Mouse (Mus musculus): ENCODE data around the gene Lnpep.

GRCm38 (mm10) chr17:17492116-17492515 lies 132.7 kb downstream of the Lnpep start:
- TF ChIP-seq MAFK (IDR thresholded peaks at IDR 0.05; ENCODE audit: insufficient replicate concordance, low read length) (no peak), POLR2A (IDR thresholded peaks at IDR 0.05; ENCODE audit: low read depth, low read length) (no peak), UBTF (IDR thresholded peaks at IDR 0.05; ENCODE audit: low read depth, low read length) (no peak), JUND (conservative IDR thresholded peaks at IDR 0.05; ENCODE audit: low read depth, low read length) (no peak), GABPA (IDR thresholded peaks at IDR 0.05; ENCODE audit: insufficient replicate concordance, low read depth, low read length) (no peak), EP300 (IDR thresholded peaks at IDR 0.05; ENCODE audit: low read length) (no peak), ZC3H11A (IDR thresholded peaks at IDR 0.05; ENCODE audit: low read depth, low read length) (no peak), BHLHE40 (IDR thresholded peaks at IDR 0.05; ENCODE audit: low read depth, low read length) (no peak), CTCF (conservative IDR thresholded peaks at IDR 0.05 in 1 of 2, IDR thresholded peaks at IDR 0.05 in 1 of 2; ENCODE audit: low read depth in 2 of 2, low read length in 2 of 2) (no peak), TCF12 (IDR thresholded peaks at IDR 0.05; ENCODE audit: low read depth, low read length) (no peak), POLR2AphosphoS2 (IDR thresholded peaks at IDR 0.05; ENCODE audit: low read depth, low read length) (no peak), USF2 (conservative IDR thresholded peaks at IDR 0.05; ENCODE audit: low read depth, low read length) (no peak)
